Mouse (Mus musculus) embryonic facial prominence, embryonic 14.5 days (tissue): ENCODE data around the gene Duoxa1. TPM values are rescaled to one million over a fixed set of nuclear protein-coding genes. Genes with fewer than 3 reads are reported as not detected.
A peak's percentile ranks its signal among the peaks of the same experiment; 100 is the strongest.

Experiments
- ATAC-seq: fragments of 200-750 bp; cut with Nextera tagmentation; 2 replicates; pipeline ENCODE4 v1.8.0; 2017; ENCODE audit warnings: low read depth, moderate number of reproducible peaks, moderate TSS enrichment
- DNase-seq: peaks from one replicate; pipeline ENCODE4 v3.0.0-alpha.2; 2015; ENCODE audit warnings: low spot score
- H3K27ac ChIP-seq: fragments of 300-500 bp; sonication (generic); replicated peaks from 2 replicates; pipeline ENCODE4 v1.5.1; 2014; ENCODE audit warnings: low read depth, mild to moderate bottlenecking, low read length, moderate library complexity
- H3K27me3 ChIP-seq: fragments of 300-500 bp; sonication (generic); replicated peaks from 2 replicates; pipeline ENCODE4 v1.6.1; 2014; ENCODE audit warnings: low read length; ENCODE audit not compliant: control insufficient read depth, insufficient read depth
- H3K36me3 ChIP-seq: fragments of 300-500 bp; sonication (generic); 2 replicates; pipeline ENCODE4 v1.6.1; 2014; ENCODE audit warnings: low read length, mixed read lengths; ENCODE audit not compliant: control insufficient read depth, insufficient read depth
- H3K4me1 ChIP-seq: fragments of 300-500 bp; sonication (generic); 2 replicates; pipeline ENCODE4 v1.6.1; 2014; ENCODE audit warnings: antibody characterized with exemption, low read length; ENCODE audit not compliant: control insufficient read depth, insufficient read depth
- H3K4me2 ChIP-seq: fragments of 300-500 bp; sonication (generic); 2 replicates; pipeline ENCODE4 v1.6.1; 2014; ENCODE audit warnings: low read depth, mild to moderate bottlenecking, low read length, moderate library complexity, mixed read lengths
- H3K4me3 ChIP-seq: fragments of 300-500 bp; sonication (generic); 2 replicates; pipeline ENCODE4 v1.5.1; 2014; ENCODE audit warnings: low read depth, mild to moderate bottlenecking, low read length
- H3K9ac ChIP-seq: fragments of 300-500 bp; sonication (generic); 2 replicates; pipeline ENCODE4 v1.6.1; 2014; ENCODE audit warnings: low read depth, mild to moderate bottlenecking, low read length, moderate library complexity, mixed read lengths
- H3K9me3 ChIP-seq: fragments of 300-500 bp; sonication (generic); 2 replicates; pipeline ENCODE4 v1.6.1; 2016; ENCODE audit warnings: low read length; ENCODE audit not compliant: control insufficient read depth
- WGBS: fragments of 180-500 bp; shearing (Covaris S2); extraction: QIAGEN DNeasy Blood & Tissue Kit; methylation state at CpG from one replicate; pipeline ENCODE4 v1.1.7; 2014; 5-methylcytosine and 5-hydroxymethylcytosine counted together
- polyA plus RNA-seq: library from polyadenylated mRNA; unstranded; fragments of >200 nt; fragmentation: Nextera tagmentation; extraction: Ambion mirVana; gene quantifications from 2 replicates; pipeline ENCODE4 v1.2.1, GENCODE M21; 2014

Duoxa1 gene
- polyA plus RNA-seq: 3.6 and 4.2 TPM in 2 replicates

DNA sequence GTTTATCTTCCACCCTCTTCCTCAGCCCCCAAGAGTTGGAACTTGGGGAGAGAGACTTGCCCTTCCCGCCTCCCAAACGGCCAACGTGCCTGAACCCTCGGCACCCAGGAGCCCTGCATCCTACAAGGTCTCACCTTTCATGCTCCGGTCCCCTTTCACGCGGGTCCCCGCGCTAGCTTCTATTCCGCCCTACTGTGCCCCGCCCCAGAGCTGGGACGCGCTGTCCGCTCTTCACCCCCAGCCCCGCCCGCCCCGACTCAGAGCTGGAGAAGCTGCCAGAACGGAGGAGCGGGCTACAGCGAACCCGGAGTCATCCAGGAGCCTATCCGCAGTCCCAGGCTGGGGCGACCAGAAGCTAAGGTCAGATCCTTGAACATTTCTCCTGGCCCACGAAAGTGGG lies at the start of gene Duoxa1:
Gene Duoxa1 (minus strand): TSS at position 195 of the 400 bp plus-strand sequence.
- H3K9me3 ChIP-seq: no peaks in the 10 kb centered on the region
- H3K4me1 ChIP-seq: peaks cover 8% of the 10 kb centered on the region; the same call in 1 of the 2 replicates
- ATAC-seq (peak; percentile 41; the same call in 1 of the 2 replicates), DNase-seq (no peak)
- H3K4me3 ChIP-seq: peak within 1 kb of the TSS; percentile 32
- H3K27me3 ChIP-seq: peaks cover 53% of the 10 kb centered on the region
- peak within 1 kb of the TSS; percentile 25; the same call in 1 of the 2 replicates for H3K9ac ChIP-seq
- no peaks in the 10 kb centered on the region for H3K36me3 ChIP-seq
- no peak within 1 kb of the TSS for H3K27ac ChIP-seq
- peak within 1 kb of the TSS; percentile 61 for H3K4me2 ChIP-seq
- WGBS: under 1% methylated on average over 24 of the region's 24 CpGs

DNA sequence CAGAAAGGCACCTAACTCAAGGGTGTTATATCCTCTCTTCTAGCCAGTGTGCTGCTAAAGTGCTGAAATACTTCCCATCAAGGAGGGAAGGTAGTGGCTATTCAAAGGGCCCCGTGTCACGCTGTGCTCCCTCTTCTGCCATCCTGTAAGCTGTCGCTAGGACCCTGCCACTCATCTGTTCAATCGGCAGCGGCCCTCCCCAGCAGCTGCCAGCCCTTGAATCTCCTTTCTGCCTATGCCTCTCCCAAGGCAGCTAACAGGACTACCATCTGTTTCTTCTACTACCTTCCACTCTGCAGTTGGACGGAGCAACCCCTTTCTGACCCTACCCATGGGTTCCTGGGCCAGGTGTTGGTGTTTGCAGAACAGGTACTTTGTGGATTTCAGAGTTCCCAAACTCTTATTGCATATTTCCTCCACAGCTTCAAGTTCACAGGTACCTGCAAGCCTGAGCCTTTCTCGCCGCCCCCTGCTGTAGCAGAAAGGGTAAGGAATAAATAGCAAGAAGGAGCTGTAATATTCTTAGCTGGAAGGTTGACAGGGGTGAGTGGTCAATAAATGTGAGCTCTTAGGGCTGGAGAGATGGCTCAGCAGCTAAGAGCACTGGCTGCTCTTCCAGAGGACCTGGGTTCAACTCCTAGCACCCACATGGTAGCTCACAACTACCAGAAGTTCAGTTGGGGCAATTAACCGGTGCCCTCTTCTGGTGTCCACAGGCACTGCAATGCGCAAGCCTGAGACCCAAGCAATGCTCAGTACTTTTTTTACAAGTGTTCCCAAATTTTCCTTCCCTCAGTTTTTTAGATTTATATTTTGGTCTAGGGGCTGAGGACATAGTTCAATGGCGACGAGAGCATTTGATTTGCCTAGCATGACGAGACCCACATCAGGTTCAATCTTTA lies 49.3 kb upstream of the Duoxa1 start:
- ATAC-seq: no peak
- no peaks in the 10 kb centered on the region for H3K27me3 ChIP-seq
- H3K4me2 ChIP-seq: no peak overlapping the region
- H3K9ac ChIP-seq: no peak overlapping the region
- H3K4me1 ChIP-seq: peaks cover 14% of the 10 kb centered on the region
- 86% methylated on average over 13 of the region's 13 CpGs for WGBS
- no peak overlapping the region for H3K27ac ChIP-seq
- no peak overlapping the region for H3K4me3 ChIP-seq
- H3K9me3 ChIP-seq: no peaks in the 10 kb centered on the region
- no peak for DNase-seq
- peaks cover 26% of the 10 kb centered on the region; the same call in 1 of the 2 replicates for H3K36me3 ChIP-seq

GRCm38 (mm10) chr2:122361868-122362621 lies 48.5 kb upstream of the Duoxa1 start:
- Histone ChIP-seq H3K27ac (no peak overlapping the region), H3K9me3 (no peaks in the 10 kb centered on the region), H3K4me2 (no peak overlapping the region), H3K9ac (peak overlapping the region; percentile 5; the same call in 1 of the 2 replicates), H3K4me3 (no peak overlapping the region), H3K27me3 (no peaks in the 10 kb centered on the region), H3K4me1 (peaks cover 6% of the 10 kb centered on the region), H3K36me3 (peaks cover 33% of the 10 kb centered on the region; the same call in 1 of the 2 replicates)
- no peak for DNase-seq
- ATAC-seq: no peak
- 45% methylated on average over 10 of the region's 10 CpGs for WGBS

GRCm38 (mm10) chr2:122361181-122361580 lies 47.7 kb upstream of the Duoxa1 start:
- Histone ChIP-seq H3K27me3 (no peaks in the 10 kb centered on the region), H3K4me3 (no peak overlapping the region), H3K4me2 (no peak overlapping the region), H3K27ac (no peak overlapping the region), H3K9me3 (no peaks in the 10 kb centered on the region), H3K9ac (no peak overlapping the region), H3K36me3 (peaks cover 42% of the 10 kb centered on the region; the same call in 1 of the 2 replicates), H3K4me1 (no peaks in the 10 kb centered on the region)
- DNase-seq (no peak), ATAC-seq (no peak)
- WGBS: 89% methylated on average over 6 of the region's 6 CpGs

DNA sequence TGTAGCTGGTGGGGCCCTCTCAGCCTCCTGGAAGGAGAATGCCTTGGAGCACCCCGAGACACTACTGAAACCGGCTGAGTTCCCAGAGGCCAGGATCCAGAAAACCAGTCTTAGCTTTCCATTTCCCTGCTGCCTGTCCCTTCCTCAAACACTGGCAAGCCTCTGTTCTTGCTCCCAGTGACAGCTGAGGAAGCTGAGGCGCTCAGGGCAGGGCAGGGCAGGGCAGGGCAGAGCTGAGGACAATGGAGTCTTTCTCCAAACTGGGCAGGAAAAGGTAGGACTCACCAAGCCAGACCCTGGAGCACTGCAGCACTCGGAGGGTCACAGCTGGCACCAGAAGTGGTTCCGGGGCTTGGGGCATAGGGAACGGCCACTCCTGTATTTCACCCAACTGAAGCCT lies 46.8 kb upstream of the Duoxa1 start:
- ATAC-seq (0 out of 2 replicates have a peak, but pooled peaks have one; percentile 11), DNase-seq (no peak)
- no peak overlapping the region for H3K9ac ChIP-seq
- no peak overlapping the region for H3K27ac ChIP-seq
- H3K4me2 ChIP-seq: no peak overlapping the region
- no peaks in the 10 kb centered on the region for H3K4me1 ChIP-seq
- no peak overlapping the region for H3K4me3 ChIP-seq
- no peaks in the 10 kb centered on the region for H3K9me3 ChIP-seq
- H3K27me3 ChIP-seq: no peaks in the 10 kb centered on the region
- WGBS: 51% methylated on average over 6 of the region's 6 CpGs
- peaks cover 46% of the 10 kb centered on the region; the same call in 1 of the 2 replicates for H3K36me3 ChIP-seq

GRCm38 (mm10) chr2:122356187-122356586 lies 42.7 kb upstream of the Duoxa1 start:
- DNase-seq: no peak
- peaks cover 45% of the 10 kb centered on the region for H3K36me3 ChIP-seq
- H3K4me3 ChIP-seq: no peak overlapping the region
- no peak overlapping the region for H3K27ac ChIP-seq
- no peaks in the 10 kb centered on the region for H3K27me3 ChIP-seq
- no peak for ATAC-seq
- H3K9me3 ChIP-seq: no peaks in the 10 kb centered on the region
- H3K9ac ChIP-seq: no peak overlapping the region
- H3K4me2 ChIP-seq: no peak overlapping the region
- H3K4me1 ChIP-seq: peaks cover 10% of the 10 kb centered on the region; the same call in 1 of the 2 replicates
- WGBS: 81% methylated on average over 3 of the region's 3 CpGs

GRCm38 (mm10) chr2:122355389-122355788 lies 41.9 kb upstream of the Duoxa1 start:
- Histone ChIP-seq H3K36me3 (peaks cover 45% of the 10 kb centered on the region), H3K4me2 (no peak overlapping the region)
- 87% methylated on average over 5 of the region's 5 CpGs for WGBS

DNA sequence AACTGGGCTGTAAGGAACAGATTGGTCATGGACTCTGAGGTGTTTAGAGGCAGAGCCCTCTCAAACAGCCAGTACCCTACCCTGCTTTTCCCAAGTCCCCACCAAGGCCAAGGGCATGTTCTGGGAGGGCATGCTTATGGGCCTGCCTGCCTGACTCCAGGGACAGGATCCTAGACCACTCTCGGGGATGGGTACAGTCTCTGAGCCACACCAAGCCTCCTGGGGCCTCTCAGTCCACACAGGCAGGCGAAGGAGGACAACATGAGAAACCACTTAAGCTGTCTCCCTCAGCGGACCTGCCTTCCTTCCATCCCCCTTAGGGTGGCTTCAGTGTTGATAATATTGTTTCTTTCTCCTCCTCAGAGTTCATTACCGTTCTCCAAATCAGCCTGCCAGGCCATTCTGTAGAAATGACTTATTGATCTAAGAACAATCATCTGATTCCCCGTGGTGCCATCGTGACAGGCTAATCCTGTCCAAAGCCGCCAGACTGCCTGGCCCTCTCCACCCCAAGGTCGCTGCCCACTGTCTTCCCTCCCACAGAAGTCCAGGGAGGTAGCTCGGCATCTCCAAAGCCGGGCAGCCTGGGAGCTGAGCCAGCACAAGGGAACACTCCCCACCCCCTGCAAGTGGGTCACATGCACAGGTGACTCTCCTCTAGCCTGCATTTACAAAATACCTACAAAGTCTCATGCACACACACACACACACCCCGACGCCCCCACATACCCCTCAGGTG lies 40.8 kb upstream of the Duoxa1 start:
- no peak overlapping the region for H3K4me3 ChIP-seq
- peaks cover 44% of the 10 kb centered on the region for H3K36me3 ChIP-seq
- DNase-seq (no peak), ATAC-seq (no peak)
- no peaks in the 10 kb centered on the region for H3K9me3 ChIP-seq
- peaks cover 13% of the 10 kb centered on the region; the same call in 1 of the 2 replicates for H3K4me1 ChIP-seq
- H3K27ac ChIP-seq: no peak overlapping the region
- WGBS: 63% methylated on average over 11 of the region's 12 CpGs
- H3K4me2 ChIP-seq: no peak overlapping the region
- no peaks in the 10 kb centered on the region for H3K27me3 ChIP-seq
- no peak overlapping the region for H3K9ac ChIP-seq

More at GRCm38 (mm10) chr2:122355389-122355788, 41.9 kb upstream of the Duoxa1 start:
- DNase-seq (no peak), ATAC-seq (no peak)
- Histone ChIP-seq H3K9me3 (no peaks in the 10 kb centered on the region), H3K4me3 (no peak overlapping the region), H3K9ac (no peak overlapping the region), H3K4me1 (peaks cover 13% of the 10 kb centered on the region; the same call in 1 of the 2 replicates), H3K27ac (no peak overlapping the region), H3K27me3 (no peaks in the 10 kb centered on the region)
